In genomic region chr1:147273324-147273723, GRCm38 (mm10) we compare ENCODE assay signal across 17 mouse cellular contexts.
"Had no signal": no experiment of that assay in that cellular context is flagged by ENCODE, and none has a peak within 500 bp of the region (broad histone marks: within the 10 kb centered on the region; RNA-seq: fewer than 3 reads in every experiment).

No protein-coding gene starts in this region.

- H3K27me3 ChIP-seq: limb, embryonic 13.5 days; liver, embryonic 12.5 days; liver, embryonic 15.5 days; lung, embryonic 15.5 days had no signal

- H3K27ac ChIP-seq: kidney, postnatal 0 days; left cerebral cortex, adult 2 months; limb, embryonic 13.5 days; liver, embryonic 12.5 days; liver, embryonic 15.5 days; lung, embryonic 15.5 days; stomach, postnatal 0 days had no signal

- H3K9me3 ChIP-seq: limb, embryonic 13.5 days; liver, embryonic 12.5 days; liver, embryonic 15.5 days; lung, embryonic 15.5 days had no signal

- DNase-seq: kidney, postnatal 36 days; layer of hippocampus, postnatal 36 days; liver; lung, adult 18-20 months; lung, postnatal 10 days; lung, postnatal 36 days; midbrain, embryonic 14.5 days; thymus, adult 2 months; thymus, postnatal 14 days; thymus, postnatal 4 days had no signal

- H3K4me3 ChIP-seq: left cerebral cortex, adult 2 months; limb, embryonic 13.5 days; liver, embryonic 12.5 days; liver, embryonic 15.5 days; lung, embryonic 15.5 days had no signal

- ATAC-seq: liver, embryonic 12.5 days had no signal

- H3K36me3 ChIP-seq: limb, embryonic 13.5 days; liver, embryonic 12.5 days; liver, embryonic 15.5 days; lung, embryonic 15.5 days had no signal

- H3K4me1 ChIP-seq: liver, embryonic 12.5 days; liver, embryonic 15.5 days; lung, embryonic 15.5 days had no signal
